Mouse (Mus musculus) midbrain, embryonic 11.5 days (tissue): ENCODE results near the gene Myh15. TPM values are rescaled to one million over a fixed set of nuclear protein-coding genes. Genes with fewer than 3 reads are reported as not detected.
"Not testable (repeated sequence)": the region's sequence is repeated elsewhere in the genome, so short reads cannot be mapped to it uniquely, and the experiment has no call there.

Experiments
- ATAC-seq: fragments of 200-750 bp; cut with Nextera tagmentation; 2 replicates; pipeline ENCODE4 v1.8.0; 2017; ENCODE audit warnings: moderate TSS enrichment, moderate library complexity; ENCODE audit not compliant: low FRiP score
- DNase-seq: peaks from one replicate; pipeline ENCODE4 v3.0.0; 2015; ENCODE audit warnings: low spot score; ENCODE audit errors: missing footprints
- H3K27ac ChIP-seq: fragments of 300-500 bp; sonication (generic); 2 replicates; pipeline ENCODE4 v1.5.1; 2014; ENCODE audit warnings: low read depth, low read length
- H3K27me3 ChIP-seq: fragments of 300-500 bp; sonication (generic); 2 replicates; pipeline ENCODE4 v1.6.1; 2014; ENCODE audit warnings: mild to moderate bottlenecking, low read length, moderate library complexity, mixed read lengths; ENCODE audit not compliant: control insufficient read depth, insufficient read depth
- H3K36me3 ChIP-seq: fragments of 300-500 bp; sonication (generic); 2 replicates; pipeline ENCODE4 v1.6.1; 2014; ENCODE audit warnings: mild to moderate bottlenecking, low read length, moderate library complexity, mixed read lengths; ENCODE audit not compliant: control insufficient read depth, insufficient read depth
- H3K4me1 ChIP-seq: fragments of 300-500 bp; sonication (generic); 2 replicates; pipeline ENCODE4 v1.6.1; 2014; ENCODE audit warnings: low read length; ENCODE audit not compliant: control insufficient read depth, insufficient read depth
- H3K4me2 ChIP-seq: fragments of 300-500 bp; sonication (generic); 2 replicates; pipeline ENCODE4 v1.6.1; 2014; ENCODE audit warnings: mild to moderate bottlenecking, moderate library complexity
- H3K4me3 ChIP-seq: fragments of 300-500 bp; sonication (generic); 2 replicates; pipeline ENCODE4 v1.5.1; 2014; ENCODE audit warnings: low read depth, low read length
- H3K9ac ChIP-seq: fragments of 300-500 bp; sonication (generic); 2 replicates; pipeline ENCODE4 v1.6.1; 2014; ENCODE audit warnings: low read length
- H3K9me3 ChIP-seq: fragments of 300-500 bp; sonication (generic); 2 replicates; pipeline ENCODE4 v1.6.1; 2016; ENCODE audit warnings: low read length; ENCODE audit not compliant: control insufficient read depth
- WGBS: fragments of 180-500 bp; shearing (Covaris S2); extraction: QIAGEN DNeasy Blood & Tissue Kit; methylation state at CpG from one replicate; pipeline ENCODE4 v1.1.7; 2014; 5-methylcytosine and 5-hydroxymethylcytosine counted together
- polyA plus RNA-seq: library from polyadenylated mRNA; unstranded; fragments of >200 nt; fragmentation: Nextera tagmentation; extraction: Ambion mirVana; gene quantifications from 2 replicates; pipeline ENCODE4 v1.2.1, GENCODE M21; 2014

The Myh15 gene
- polyA plus RNA-seq, 1 experiment from 2014 or later, result not detected

DNA sequence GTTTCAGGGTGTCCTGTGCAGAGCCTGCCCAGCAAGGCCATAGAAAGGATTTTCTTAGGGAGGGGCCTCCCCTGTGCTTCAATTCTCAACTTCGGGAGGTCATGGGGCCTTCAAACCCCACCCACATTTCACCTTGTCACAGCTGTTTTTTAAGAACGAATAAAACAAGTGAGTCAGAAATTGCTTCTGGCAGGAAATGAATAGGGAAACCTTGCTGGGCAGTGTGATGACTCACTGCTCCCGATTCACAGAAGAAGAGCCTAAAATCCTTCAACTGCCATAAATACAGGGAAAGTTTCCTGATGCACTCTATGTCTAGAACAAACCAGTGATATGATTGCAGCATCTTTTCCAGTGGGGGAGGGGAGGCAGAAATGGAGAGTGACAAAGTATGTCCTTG, 140.7 kb downstream of the Myh15 start:
- no peaks in the 10 kb centered on the region for H3K4me1 ChIP-seq
- H3K4me2 ChIP-seq, result no peak overlapping the region
- no peak overlapping the region for H3K4me3 ChIP-seq
- no peak for ATAC-seq
- no peak overlapping the region for H3K27ac ChIP-seq
- no peaks in the 10 kb centered on the region for H3K36me3 ChIP-seq
- H3K27me3 ChIP-seq, result no peaks in the 10 kb centered on the region
- no peak overlapping the region for H3K9ac ChIP-seq
- H3K9me3 ChIP-seq, result no peaks in the 10 kb centered on the region
- no peak for DNase-seq
- WGBS, result 72% methylated on average over 3 of the region's 3 CpGs

DNA sequence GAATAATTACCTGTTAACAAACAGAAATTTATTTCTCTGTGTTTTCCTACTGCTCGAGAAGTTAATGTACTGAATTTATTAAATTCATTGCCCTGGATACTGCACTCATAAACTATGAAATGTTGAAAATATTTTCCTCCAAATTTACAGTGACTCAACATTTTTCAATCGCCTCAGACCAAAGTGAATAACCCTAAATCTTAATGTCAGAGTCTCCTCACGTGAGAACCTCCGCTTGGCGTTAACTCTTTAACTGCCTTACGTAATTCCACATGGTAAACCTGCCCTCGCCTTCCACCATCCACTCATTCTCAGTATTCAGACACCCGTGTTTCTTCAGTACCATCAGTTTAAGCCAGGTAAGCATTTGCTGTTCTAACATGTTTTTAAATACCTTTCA, 166.4 kb downstream of the Myh15 start:
- H3K4me1 ChIP-seq, result no peaks in the 10 kb centered on the region
- H3K9me3 ChIP-seq, result 0 out of 2 replicates have a peak, but pooled peaks cover 3% of the 10 kb centered on the region
- H3K9ac ChIP-seq, result no peak overlapping the region
- H3K36me3 ChIP-seq, result no peaks in the 10 kb centered on the region
- no peak overlapping the region for H3K27ac ChIP-seq
- ATAC-seq (no peak), DNase-seq (no peak)
- H3K4me3 ChIP-seq, result no peak overlapping the region
- 77% methylated on average over 8 of the region's 8 CpGs for WGBS
- no peak overlapping the region for H3K4me2 ChIP-seq
- no peaks in the 10 kb centered on the region for H3K27me3 ChIP-seq

DNA sequence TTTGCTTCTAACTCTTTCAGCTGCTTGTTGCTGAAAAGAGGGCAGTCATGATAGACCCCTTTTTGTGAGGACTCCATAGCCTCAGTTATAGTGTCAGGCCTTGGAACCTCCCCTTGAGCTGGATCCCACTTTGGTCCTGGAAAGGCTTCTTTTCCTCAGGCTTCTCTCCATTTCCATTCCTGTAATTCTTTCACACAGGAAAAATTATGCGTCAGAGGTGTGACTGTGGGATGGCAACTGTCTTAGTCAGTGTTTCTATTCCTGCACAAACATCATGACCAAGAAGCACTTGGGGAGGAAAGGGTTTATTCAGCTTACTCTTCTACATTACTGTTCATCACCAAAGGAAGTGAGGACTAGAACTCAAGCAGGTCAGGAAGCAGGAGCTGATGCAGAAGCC, 186.2 kb downstream of the Myh15 start:
- not testable (repeated sequence) for H3K9ac ChIP-seq, H3K36me3 ChIP-seq

More for the DNA sequence above, 186.2 kb downstream of the Myh15 start:
- 97% methylated on average over 1 of the region's 1 CpGs for WGBS
- not testable (repeated sequence) for H3K27me3 ChIP-seq, ATAC-seq, DNase-seq, H3K4me1 ChIP-seq, H3K4me3 ChIP-seq, H3K4me2 ChIP-seq, H3K9me3 ChIP-seq, H3K27ac ChIP-seq

Other genes with a start within 250 kb of the Myh15 start
- gene Retnlb, start 240.6 kb upstream of the Myh15 start, polyA plus RNA-seq, result not detected in 2 replicates
- not detected in 2 replicates for gene Retnla, start 214.9 kb upstream of the Myh15 start, polyA plus RNA-seq
- gene Retnlg, start 184.9 kb upstream of the Myh15 start, polyA plus RNA-seq, result not detected in 2 replicates
- gene Dzip3, start 63.3 kb upstream of the Myh15 start, polyA plus RNA-seq, result 52.0 and 60.4 TPM in 2 replicates
- gene Cip2a, start 63.3 kb upstream of the Myh15 start, polyA plus RNA-seq, result 55.0 and 57.7 TPM in 2 replicates